Mouse (Mus musculus) forebrain, postnatal 0 days (tissue): ENCODE measurements around the gene Map3k6. TPM values are rescaled to one million over a fixed set of nuclear protein-coding genes. Genes with fewer than 3 reads are reported as not detected.

Experiments used
- ATAC-seq: fragments of 200-750 bp; cut with Nextera tagmentation; 2 replicates; pipeline ENCODE4 v1.8.0; 2017; ENCODE audit warnings: mild to moderate bottlenecking, moderate library complexity
- DNase-seq: peaks from one replicate; pipeline ENCODE4 v3.0.0-alpha.2; 2015
- H3K27ac ChIP-seq: fragments of 300-500 bp; sonication (generic); 2 replicates; pipeline ENCODE4 v1.5.1; 2014; ENCODE audit warnings: low read depth, mild to moderate bottlenecking, antibody characterized with exemption, low read length, moderate library complexity, mixed read lengths
- H3K27me3 ChIP-seq: fragments of 300-500 bp; sonication (generic); 2 replicates; pipeline ENCODE4 v1.6.1; 2014; ENCODE audit warnings: mild to moderate bottlenecking, low read length, mixed read lengths; ENCODE audit not compliant: insufficient read depth
- H3K36me3 ChIP-seq: fragments of 300-500 bp; sonication (generic); 2 replicates; pipeline ENCODE4 v1.6.1; 2014; ENCODE audit warnings: mild to moderate bottlenecking, moderate library complexity; ENCODE audit not compliant: insufficient read depth
- H3K4me1 ChIP-seq: fragments of 300-500 bp; sonication (generic); 2 replicates; pipeline ENCODE4 v1.6.1; 2014; ENCODE audit warnings: antibody characterized with exemption; ENCODE audit not compliant: insufficient read depth
- H3K4me2 ChIP-seq: fragments of 300-500 bp; sonication (generic); 2 replicates; pipeline ENCODE4 v1.6.1; 2014; ENCODE audit warnings: low read depth, mild to moderate bottlenecking, moderate library complexity
- H3K4me3 ChIP-seq: fragments of 300-500 bp; sonication (generic); 2 replicates; pipeline ENCODE4 v1.5.1; 2014; ENCODE audit warnings: low read depth, low read length, mixed read lengths
- H3K9ac ChIP-seq: fragments of 300-500 bp; sonication (generic); 2 replicates; pipeline ENCODE4 v1.6.1; 2014; ENCODE audit warnings: mild to moderate bottlenecking
- H3K9me3 ChIP-seq: fragments of 300-500 bp; sonication (generic); 2 replicates; pipeline ENCODE4 v1.6.1; 2016; ENCODE audit warnings: low read length
- CTCF ChIP-seq: sonication (generic); IDR thresholded peaks from 2 replicates; pipeline ENCODE4 v1.5.1; 2016; ENCODE audit warnings: antibody characterized with exemption, control low read depth, low read depth
- WGBS: fragments of 180-500 bp; shearing (Covaris S2); extraction: QIAGEN DNeasy Blood & Tissue Kit; methylation state at CpG from one replicate; pipeline ENCODE4 v1.1.7; 2014; 5-methylcytosine and 5-hydroxymethylcytosine counted together
- polyA plus RNA-seq: library from polyadenylated mRNA; unstranded; fragments of >200 nt; fragmentation: Nextera tagmentation; extraction: Ambion mirVana; gene quantifications from 2 replicates; pipeline ENCODE4 v1.2.1, GENCODE M21; 2015
- total RNA-seq: library from RNA; depleted of rRNA; stranded (reverse); fragments of >200 nt; gene quantifications from 2 replicates; pipeline ENCODE4 v1.2.3, GENCODE M21; 2014

The Map3k6 gene
- total and polyA plus RNA-seq, 2 experiments from 2014 or later: 4.3 to 7.2 TPM

DNA sequence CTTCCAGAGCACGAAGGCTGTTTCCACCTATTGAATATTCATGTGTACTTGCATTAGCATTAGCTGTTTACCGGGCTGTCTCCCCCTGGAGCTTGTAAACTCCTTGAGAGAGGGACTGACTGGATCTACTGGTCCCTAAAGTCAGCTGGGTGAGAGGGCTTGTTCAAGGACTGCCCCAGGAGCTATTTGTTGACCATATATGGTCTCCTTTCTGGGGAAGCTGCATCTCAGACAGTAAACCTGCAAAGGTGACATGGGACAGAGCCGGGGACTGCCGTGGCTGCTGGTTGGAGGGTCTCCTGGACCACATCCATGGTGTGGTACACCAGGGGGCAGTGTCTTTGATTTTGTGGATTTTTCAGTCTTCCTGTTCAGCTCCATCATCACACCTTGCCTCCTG, 42.0 kb downstream of the Map3k6 start:
- ATAC-seq: no peak
- no peak overlapping the region for H3K27ac ChIP-seq

GRCm38 (mm10) chr4:133285299-133285698, 44.7 kb downstream of the Map3k6 start:
- Histone ChIP-seq H3K36me3 (no peaks in the 10 kb centered on the region), H3K4me2 (no peak overlapping the region), H3K9ac (no peak overlapping the region), H3K9me3 (no peaks in the 10 kb centered on the region), H3K27ac (no peak overlapping the region), H3K4me3 (no peak overlapping the region), H3K4me1 (peaks cover 11% of the 10 kb centered on the region), H3K27me3 (no peaks in the 10 kb centered on the region)
- DNase-seq (no peak), ATAC-seq (no peak)
- TF ChIP-seq CTCF: no peak
- WGBS: 74% methylated on average over 3 of the region's 3 CpGs

More for the DNA sequence above, 42.0 kb downstream of the Map3k6 start:
- Histone ChIP-seq H3K4me3 (no peak overlapping the region), H3K36me3 (no peaks in the 10 kb centered on the region), H3K9me3 (no peaks in the 10 kb centered on the region), H3K4me1 (peaks cover 11% of the 10 kb centered on the region), H3K4me2 (no peak overlapping the region), H3K9ac (0 out of 2 replicates have a peak overlapping the region, but pooled peaks have one; percentile 14), H3K27me3 (no peaks in the 10 kb centered on the region)
- 23% methylated on average over 4 of the region's 4 CpGs for WGBS
- no peak for DNase-seq
- no peak; the same call in 1 of the 2 replicates for TF ChIP-seq CTCF

DNA sequence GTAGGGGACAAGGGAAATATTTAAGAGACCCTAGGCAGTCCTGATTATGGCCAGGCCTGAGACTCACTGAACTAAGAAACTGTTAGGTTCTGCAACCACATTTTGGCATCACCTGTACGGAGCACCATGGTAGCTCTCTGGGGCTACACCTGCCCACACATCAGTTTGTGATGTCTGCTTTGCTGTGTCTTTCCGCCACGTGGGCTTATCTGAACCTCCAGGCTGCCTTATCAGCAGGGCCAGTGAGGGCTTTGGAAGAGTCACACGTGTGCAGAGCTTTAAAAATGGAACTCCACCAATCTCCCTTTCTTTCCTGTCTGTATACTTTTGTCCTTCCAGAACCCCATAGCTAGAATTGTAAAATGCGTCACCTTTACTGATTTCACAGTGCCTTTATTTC, 45.3 kb downstream of the Map3k6 start:
- H3K9ac ChIP-seq: no peak overlapping the region
- ATAC-seq: no peak

GRCm38 (mm10) chr4:133286476-133287077, 46.0 kb downstream of the Map3k6 start:
- WGBS: 91% methylated on average over 4 of the region's 4 CpGs
- H3K4me3 ChIP-seq: no peak overlapping the region
- H3K27me3 ChIP-seq: no peaks in the 10 kb centered on the region
- DNase-seq: no peak
- no peaks in the 10 kb centered on the region for H3K9me3 ChIP-seq
- H3K4me1 ChIP-seq: peaks cover 7% of the 10 kb centered on the region
- no peak overlapping the region for H3K4me2 ChIP-seq
- TF ChIP-seq CTCF: no peak
- no peak overlapping the region for H3K9ac ChIP-seq
- ATAC-seq: no peak
- H3K27ac ChIP-seq: no peak overlapping the region
- no peaks in the 10 kb centered on the region for H3K36me3 ChIP-seq

More for the DNA sequence above, 45.3 kb downstream of the Map3k6 start:
- Histone ChIP-seq H3K4me2 (no peak overlapping the region), H3K4me1 (peaks cover 11% of the 10 kb centered on the region), H3K9me3 (no peaks in the 10 kb centered on the region), H3K4me3 (no peak overlapping the region), H3K27ac (no peak overlapping the region), H3K27me3 (no peaks in the 10 kb centered on the region), H3K36me3 (no peaks in the 10 kb centered on the region)
- WGBS: 89% methylated on average over 5 of the region's 5 CpGs
- DNase-seq: no peak
- TF ChIP-seq CTCF: no peak

- WGBS: 98% methylated on average over 1 of the region's 1 CpGs
- Histone ChIP-seq H3K9me3 (no peaks in the 10 kb centered on the region), H3K27me3 (no peaks in the 10 kb centered on the region), H3K36me3 (peaks cover 30% of the 10 kb centered on the region), H3K4me2 (no peak overlapping the region), H3K4me3 (no peak overlapping the region), H3K9ac (no peak overlapping the region), H3K4me1 (no peaks in the 10 kb centered on the region), H3K27ac (no peak overlapping the region)
- TF ChIP-seq CTCF: no peak
- ATAC-seq (no peak), DNase-seq (no peak)
Measured at GRCm38 (mm10) chr4:133291255-133291654, 50.6 kb downstream of the Map3k6 start.

GRCm38 (mm10) chr4:133292405-133292804, 51.8 kb downstream of the Map3k6 start:
- Histone ChIP-seq H3K36me3 (peaks cover 38% of the 10 kb centered on the region), H3K27ac (no peak overlapping the region), H3K27me3 (no peaks in the 10 kb centered on the region), H3K4me3 (no peak overlapping the region), H3K4me1 (no peaks in the 10 kb centered on the region), H3K9me3 (no peaks in the 10 kb centered on the region), H3K4me2 (no peak overlapping the region), H3K9ac (no peak overlapping the region)
- no peak for TF ChIP-seq CTCF
- ATAC-seq (no peak), DNase-seq (no peak)
- 66% methylated on average over 4 of the region's 4 CpGs for WGBS

GRCm38 (mm10) chr4:133292901-133293843, 52.6 kb downstream of the Map3k6 start:
- Histone ChIP-seq H3K4me1 (peaks cover 4% of the 10 kb centered on the region; the same call in 1 of the 2 replicates), H3K36me3 (peaks cover 38% of the 10 kb centered on the region), H3K4me3 (no peak overlapping the region), H3K9ac (no peak overlapping the region), H3K9me3 (no peaks in the 10 kb centered on the region), H3K27ac (no peak overlapping the region), H3K27me3 (no peaks in the 10 kb centered on the region), H3K4me2 (no peak overlapping the region)
- peak; percentile 32 for ATAC-seq
- DNase-seq: peak; percentile 34
- 27% methylated on average over 24 of the region's 24 CpGs for WGBS
- no peak for TF ChIP-seq CTCF
